Mouse (Mus musculus): ENCODE measurements around the gene Nom1. TPM values are rescaled to one million over a fixed set of nuclear protein-coding genes. Genes with fewer than 3 reads are reported as not detected.
A peak's percentile ranks its signal among the peaks of the same experiment; 100 is the strongest.

Gene Nom1
- polyA plus RNA-seq, 1 experiment from 2014 or later = 14.6 TPM

- H3K9ac ChIP-seq = no peak overlapping the region
- H3K27ac ChIP-seq = no peak overlapping the region
- H3K4me1 ChIP-seq (replicated peaks) = peaks cover 20% of the 10 kb centered on the region
- H3K4me3 ChIP-seq = no peak overlapping the region
- peaks cover 98% of the 10 kb centered on the region for H3K27me3 ChIP-seq
- no peaks in the 10 kb centered on the region for H3K36me3 ChIP-seq
- WGBS = 1% methylated on average over 22 of the region's 22 CpGs
- H3K9me3 ChIP-seq (replicated peaks) = no peaks in the 10 kb centered on the region
- no peak for ATAC-seq (replicated peaks; ENCODE audit: insufficient number of reproducible peaks, insufficient read depth, low FRiP score, low read depth)
- no peak overlapping the region for H3K4me2 ChIP-seq
Observed at GRCm38 (mm10) chr5:29471855-29472665, 37.6 kb downstream of the Nom1 start.

GRCm38 (mm10) chr5:29473551-29474245, 39.2 kb downstream of the Nom1 start:
- Histone ChIP-seq H3K36me3 (no peaks in the 10 kb centered on the region), H3K4me3 (no peak overlapping the region), H3K9me3 (replicated peaks) (no peaks in the 10 kb centered on the region), H3K27me3 (peaks cover 100% of the 10 kb centered on the region), H3K9ac (no peak overlapping the region), H3K4me2 (no peak overlapping the region), H3K4me1 (replicated peaks) (peaks cover 23% of the 10 kb centered on the region), H3K27ac (no peak overlapping the region)
- WGBS = 3% methylated on average over 35 of the region's 35 CpGs
- no peak for ATAC-seq (replicated peaks; ENCODE audit: insufficient number of reproducible peaks, insufficient read depth, low FRiP score, low read depth)

GRCm38 (mm10) chr5:29474246-29474960, 39.9 kb downstream of the Nom1 start:
- no peak overlapping the region for H3K4me2 ChIP-seq
- WGBS = 2% methylated on average over 35 of the region's 35 CpGs
- H3K4me3 ChIP-seq = no peak overlapping the region

GRCm38 (mm10) chr5:29475041-29475440, 40.6 kb downstream of the Nom1 start:
- Histone ChIP-seq H3K27ac (no peak overlapping the region), H3K9ac (no peak overlapping the region), H3K4me3 (no peak overlapping the region), H3K4me2 (no peak overlapping the region), H3K9me3 (replicated peaks) (no peaks in the 10 kb centered on the region), H3K27me3 (peaks cover 100% of the 10 kb centered on the region), H3K4me1 (replicated peaks) (peaks cover 32% of the 10 kb centered on the region), H3K36me3 (no peaks in the 10 kb centered on the region)
- no peak for ATAC-seq (replicated peaks; ENCODE audit: insufficient number of reproducible peaks, insufficient read depth, low FRiP score, low read depth)
- WGBS = 6% methylated on average over 10 of the region's 10 CpGs

More at GRCm38 (mm10) chr5:29474246-29474960, 39.9 kb downstream of the Nom1 start:
- ATAC-seq (replicated peaks; ENCODE audit: insufficient number of reproducible peaks, insufficient read depth, low FRiP score, low read depth) = no peak
- no peak overlapping the region for H3K9ac ChIP-seq
- no peak overlapping the region for H3K27ac ChIP-seq
- H3K27me3 ChIP-seq = peaks cover 100% of the 10 kb centered on the region
- no peaks in the 10 kb centered on the region for H3K36me3 ChIP-seq
- no peaks in the 10 kb centered on the region for H3K9me3 ChIP-seq (replicated peaks)
- H3K4me1 ChIP-seq (replicated peaks) = peaks cover 30% of the 10 kb centered on the region

GRCm38 (mm10) chr5:29475556-29475955, 41.1 kb downstream of the Nom1 start:
- H3K27ac ChIP-seq = no peak overlapping the region
- WGBS = 11% methylated on average over 5 of the region's 5 CpGs

GRCm38 (mm10) chr5:29476021-29476420, 41.6 kb downstream of the Nom1 start:
- H3K9ac ChIP-seq = no peak overlapping the region
- no peak for ATAC-seq (replicated peaks; ENCODE audit: insufficient number of reproducible peaks, insufficient read depth, low FRiP score, low read depth)
- H3K27ac ChIP-seq = no peak overlapping the region
- H3K4me2 ChIP-seq = no peak overlapping the region
- WGBS = 0% methylated on average over 1 of the region's 1 CpGs
- H3K27me3 ChIP-seq = peaks cover 100% of the 10 kb centered on the region
- no peaks in the 10 kb centered on the region for H3K9me3 ChIP-seq (replicated peaks)
- H3K4me3 ChIP-seq = no peak overlapping the region
- H3K4me1 ChIP-seq (replicated peaks) = peaks cover 32% of the 10 kb centered on the region
- no peaks in the 10 kb centered on the region for H3K36me3 ChIP-seq

More at GRCm38 (mm10) chr5:29475556-29475955, 41.1 kb downstream of the Nom1 start:
- Histone ChIP-seq H3K27me3 (peaks cover 100% of the 10 kb centered on the region), H3K4me3 (no peak overlapping the region), H3K9ac (no peak overlapping the region), H3K36me3 (no peaks in the 10 kb centered on the region), H3K4me2 (no peak overlapping the region), H3K4me1 (replicated peaks) (peaks cover 32% of the 10 kb centered on the region), H3K9me3 (replicated peaks) (no peaks in the 10 kb centered on the region)
- ATAC-seq (replicated peaks; ENCODE audit: insufficient number of reproducible peaks, insufficient read depth, low FRiP score, low read depth) = no peak

GRCm38 (mm10) chr5:29477474-29478207, 43.2 kb downstream of the Nom1 start:
- peak overlapping the region; percentile 77 for H3K4me2 ChIP-seq
- peaks cover 99% of the 10 kb centered on the region for H3K27me3 ChIP-seq
- no peak overlapping the region for H3K27ac ChIP-seq
- H3K36me3 ChIP-seq = no peaks in the 10 kb centered on the region
- under 1% methylated on average over 63 of the region's 73 CpGs for WGBS
- H3K4me1 ChIP-seq (replicated peaks) = peaks cover 30% of the 10 kb centered on the region
- peak overlapping the region; percentile 44 for H3K4me3 ChIP-seq
- H3K9ac ChIP-seq = no peak overlapping the region
- ATAC-seq (replicated peaks; ENCODE audit: insufficient number of reproducible peaks, insufficient read depth, low FRiP score, low read depth) = no peak
- no peaks in the 10 kb centered on the region for H3K9me3 ChIP-seq (replicated peaks)

GRCm38 (mm10) chr5:29478208-29479197, 44.0 kb downstream of the Nom1 start, which contains the start of gene Mnx1:
TSS of gene Mnx1 (minus strand) at chr5:29478470.
- no peak within 1 kb of the TSS for H3K9ac ChIP-seq
- no peaks in the 10 kb centered on the region for H3K36me3 ChIP-seq
- H3K4me2 ChIP-seq = peak within 1 kb of the TSS; percentile 77
- peaks cover 99% of the 10 kb centered on the region for H3K27me3 ChIP-seq
- WGBS = under 1% methylated on average over 65 of the region's 65 CpGs
- H3K27ac ChIP-seq = no peak within 1 kb of the TSS
- no peak for ATAC-seq (replicated peaks; ENCODE audit: insufficient number of reproducible peaks, insufficient read depth, low FRiP score, low read depth)
- no peaks in the 10 kb centered on the region for H3K9me3 ChIP-seq (replicated peaks)
- H3K4me3 ChIP-seq = peak within 1 kb of the TSS; percentile 44
- peaks cover 30% of the 10 kb centered on the region for H3K4me1 ChIP-seq (replicated peaks)

GRCm38 (mm10) chr5:29479198-29479593, 44.7 kb downstream of the Nom1 start:
- Histone ChIP-seq H3K27me3 (peaks cover 99% of the 10 kb centered on the region), H3K36me3 (no peaks in the 10 kb centered on the region), H3K9me3 (replicated peaks) (no peaks in the 10 kb centered on the region), H3K4me1 (replicated peaks) (peaks cover 24% of the 10 kb centered on the region), H3K9ac (no peak overlapping the region), H3K4me3 (peak overlapping the region; percentile 44), H3K27ac (no peak overlapping the region), H3K4me2 (peak overlapping the region; percentile 77)
- 0 out of 2 replicates have a peak, but pooled peaks have one; percentile 45 for ATAC-seq (replicated peaks; ENCODE audit: insufficient number of reproducible peaks, insufficient read depth, low FRiP score, low read depth)
- WGBS = 1% methylated on average over 14 of the region's 14 CpGs

- Histone ChIP-seq H3K4me2 (no peak overlapping the region), H3K27ac (no peak overlapping the region), H3K36me3 (no peaks in the 10 kb centered on the region), H3K4me3 (no peak overlapping the region), H3K27me3 (peaks cover 97% of the 10 kb centered on the region), H3K9me3 (replicated peaks) (no peaks in the 10 kb centered on the region), H3K4me1 (replicated peaks) (peaks cover 14% of the 10 kb centered on the region), H3K9ac (no peak overlapping the region)
- 7% methylated on average over 4 of the region's 4 CpGs for WGBS
- no peak for ATAC-seq (replicated peaks; ENCODE audit: insufficient number of reproducible peaks, insufficient read depth, low FRiP score, low read depth)
Observed at GRCm38 (mm10) chr5:29483801-29484200, 49.3 kb downstream of the Nom1 start.

All from heart, embryonic 15.5 days (tissue).